Mouse (Mus musculus): ENCODE data around the gene Hira. TPM values are rescaled to one million over a fixed set of nuclear protein-coding genes. Genes with fewer than 3 reads are reported as not detected.
"Not testable (repeated sequence)": the region's sequence is repeated elsewhere in the genome, so short reads cannot be mapped to it uniquely, and the experiment has no call there.

Hira gene
- total and polyA plus RNA-seq, 2 experiments from 2014 or later = 6.7 to 19.0 TPM

GRCm38 (mm10) chr16:19006715-19007114 is 129.9 kb downstream of the Hira start:
- DNase-seq (ENCODE audit: low spot score) = no peak
- no peak overlapping the region for H3K9ac ChIP-seq (replicated peaks; ENCODE audit: low read depth, low read length)
- no peak for ATAC-seq (ENCODE audit: insufficient read depth, low read depth)
- no peak overlapping the region for H3K4me2 ChIP-seq (ENCODE audit: low read depth, low read length)
- H3K4me3 ChIP-seq (ENCODE audit: low read depth, low read length) = no peak overlapping the region
- H3K9me3 ChIP-seq (replicated peaks; ENCODE audit: control insufficient read depth, low read length) = no peaks in the 10 kb centered on the region
- H3K4me1 ChIP-seq (ENCODE audit: control insufficient read depth, insufficient read depth) = no peaks in the 10 kb centered on the region
- H3K27ac ChIP-seq (ENCODE audit: low read depth) = no peak overlapping the region
- 64% methylated on average over 1 of the region's 1 CpGs for WGBS
- no peaks in the 10 kb centered on the region for H3K27me3 ChIP-seq (ENCODE audit: control insufficient read depth, insufficient read depth, low read length)
- H3K36me3 ChIP-seq (replicated peaks; ENCODE audit: control insufficient read depth, insufficient read depth, low read length) = no peaks in the 10 kb centered on the region
- TF ChIP-seq EP300 (IDR thresholded peaks at IDR 0.05; ENCODE audit: low read depth) (no peak), CTCF (IDR thresholded peaks at IDR 0.05; ENCODE audit: low read depth) (no peak)

- H3K27me3 ChIP-seq (ENCODE audit: control insufficient read depth, insufficient read depth, low read length); ATAC-seq (ENCODE audit: insufficient read depth, low read depth); H3K36me3 ChIP-seq (replicated peaks; ENCODE audit: control insufficient read depth, insufficient read depth, low read length); H3K4me1 ChIP-seq (ENCODE audit: control insufficient read depth, insufficient read depth); H3K4me3 ChIP-seq (ENCODE audit: low read depth, low read length); H3K4me2 ChIP-seq (ENCODE audit: low read depth, low read length); DNase-seq (ENCODE audit: low spot score); H3K9me3 ChIP-seq (replicated peaks; ENCODE audit: control insufficient read depth, low read length); H3K9ac ChIP-seq (replicated peaks; ENCODE audit: low read depth, low read length); H3K27ac ChIP-seq (ENCODE audit: low read depth): not testable (repeated sequence)
- 29% methylated on average over 1 of the region's 1 CpGs for WGBS
Measured at GRCm38 (mm10) chr16:19007186-19007591, 130.4 kb downstream of the Hira start.

GRCm38 (mm10) chr16:19010710-19011109 is 133.9 kb downstream of the Hira start:
- TF ChIP-seq CTCF (IDR thresholded peaks at IDR 0.05; ENCODE audit: low read depth) = no peak
- TF ChIP-seq EP300 (IDR thresholded peaks at IDR 0.05; ENCODE audit: low read depth) = no peak
- Histone ChIP-seq H3K9ac (replicated peaks; ENCODE audit: low read depth, low read length) (no peak overlapping the region), H3K4me2 (ENCODE audit: low read depth, low read length) (no peak overlapping the region), H3K27ac (ENCODE audit: low read depth) (no peak overlapping the region), H3K4me3 (ENCODE audit: low read depth, low read length) (no peak overlapping the region), H3K36me3 (replicated peaks; ENCODE audit: control insufficient read depth, insufficient read depth, low read length) (no peaks in the 10 kb centered on the region), H3K4me1 (ENCODE audit: control insufficient read depth, insufficient read depth) (no peaks in the 10 kb centered on the region), H3K9me3 (replicated peaks; ENCODE audit: control insufficient read depth, low read length) (no peaks in the 10 kb centered on the region), H3K27me3 (ENCODE audit: control insufficient read depth, insufficient read depth, low read length) (no peaks in the 10 kb centered on the region)
- no peak for ATAC-seq (ENCODE audit: insufficient read depth, low read depth)
- no peak for DNase-seq (ENCODE audit: low spot score)
- WGBS = 62% methylated on average over 2 of the region's 2 CpGs

- H3K4me1 ChIP-seq (ENCODE audit: control insufficient read depth, insufficient read depth) = no peaks in the 10 kb centered on the region
- no peak overlapping the region for H3K4me2 ChIP-seq (ENCODE audit: low read depth, low read length)
- DNase-seq (ENCODE audit: low spot score) (no peak), ATAC-seq (ENCODE audit: insufficient read depth, low read depth) (no peak)
- no peak overlapping the region for H3K9ac ChIP-seq (replicated peaks; ENCODE audit: low read depth, low read length)
- no peaks in the 10 kb centered on the region for H3K36me3 ChIP-seq (replicated peaks; ENCODE audit: control insufficient read depth, insufficient read depth, low read length)
- 57% methylated on average over 1 of the region's 1 CpGs for WGBS
- no peak overlapping the region for H3K27ac ChIP-seq (ENCODE audit: low read depth)
- no peak for TF ChIP-seq CTCF (IDR thresholded peaks at IDR 0.05; ENCODE audit: low read depth)
- TF ChIP-seq EP300 (IDR thresholded peaks at IDR 0.05; ENCODE audit: low read depth) = no peak
- H3K4me3 ChIP-seq (ENCODE audit: low read depth, low read length) = no peak overlapping the region
- no peaks in the 10 kb centered on the region for H3K9me3 ChIP-seq (replicated peaks; ENCODE audit: control insufficient read depth, low read length)
- no peaks in the 10 kb centered on the region for H3K27me3 ChIP-seq (ENCODE audit: control insufficient read depth, insufficient read depth, low read length)
Measured at GRCm38 (mm10) chr16:19013550-19013949, 136.7 kb downstream of the Hira start.

GRCm38 (mm10) chr16:19014650-19015049 is 137.8 kb downstream of the Hira start:
- ATAC-seq (ENCODE audit: insufficient read depth, low read depth) (no peak), DNase-seq (ENCODE audit: low spot score) (no peak)
- no peaks in the 10 kb centered on the region for H3K36me3 ChIP-seq (replicated peaks; ENCODE audit: control insufficient read depth, insufficient read depth, low read length)
- TF ChIP-seq EP300 (IDR thresholded peaks at IDR 0.05; ENCODE audit: low read depth) (no peak), CTCF (IDR thresholded peaks at IDR 0.05; ENCODE audit: low read depth) (no peak)
- H3K4me3 ChIP-seq (ENCODE audit: low read depth, low read length) = no peak overlapping the region
- H3K27ac ChIP-seq (ENCODE audit: low read depth) = no peak overlapping the region
- H3K27me3 ChIP-seq (ENCODE audit: control insufficient read depth, insufficient read depth, low read length) = no peaks in the 10 kb centered on the region
- no peaks in the 10 kb centered on the region for H3K9me3 ChIP-seq (replicated peaks; ENCODE audit: control insufficient read depth, low read length)
- H3K4me1 ChIP-seq (ENCODE audit: control insufficient read depth, insufficient read depth) = no peaks in the 10 kb centered on the region
- H3K9ac ChIP-seq (replicated peaks; ENCODE audit: low read depth, low read length) = no peak overlapping the region
- no peak overlapping the region for H3K4me2 ChIP-seq (ENCODE audit: low read depth, low read length)

Other genes starting within 250 kb of the Hira start
- gene Sept5, start 247.1 kb upstream of the Hira start, total RNA-seq (2014; rRNA removed; ENCODE audit: low replicate concordance) = 8.7 and 12.3 TPM in 2 replicates
- 3.8 and 5.5 TPM in 2 replicates for gene Sept5, start 247.1 kb upstream of the Hira start, polyA plus RNA-seq (2015; fragmentation: Nextera tagmentation; extraction: Ambion mirVana)
- 89.6 and 108 TPM in 2 replicates for gene Cldn5, start 100.2 kb upstream of the Hira start, total RNA-seq (2014; rRNA removed; ENCODE audit: low replicate concordance)
- gene Cldn5, start 100.2 kb upstream of the Hira start, polyA plus RNA-seq (2015; fragmentation: Nextera tagmentation; extraction: Ambion mirVana) = 44.8 and 54.2 TPM in 2 replicates
- 31.5 and 62.7 TPM in 2 replicates for gene Ufd1, start 65.3 kb upstream of the Hira start, total RNA-seq (2014; rRNA removed; ENCODE audit: low replicate concordance)
- 70.2 and 74.4 TPM in 2 replicates for gene Ufd1, start 65.3 kb upstream of the Hira start, polyA plus RNA-seq (2015; fragmentation: Nextera tagmentation; extraction: Ambion mirVana)
- 16.3 and 25.7 TPM in 2 replicates for gene Cdc45, start 65.0 kb upstream of the Hira start, total RNA-seq (2014; rRNA removed; ENCODE audit: low replicate concordance)
- gene Cdc45, start 65.0 kb upstream of the Hira start, polyA plus RNA-seq (2015; fragmentation: Nextera tagmentation; extraction: Ambion mirVana) = 10.3 and 12.1 TPM in 2 replicates
- 34.7 and 45.6 TPM in 2 replicates for gene 2510002D24Rik, start 40.5 kb upstream of the Hira start, total RNA-seq (2014; rRNA removed; ENCODE audit: low replicate concordance)
- gene 2510002D24Rik, start 40.5 kb upstream of the Hira start, polyA plus RNA-seq (2015; fragmentation: Nextera tagmentation; extraction: Ambion mirVana) = 30.6 and 32.9 TPM in 2 replicates
- 2.1 and 13.1 TPM in 2 replicates for gene Gm28539, start 40.5 kb upstream of the Hira start, total RNA-seq (2014; rRNA removed; ENCODE audit: low replicate concordance)
- not detected in 2 replicates for gene Gm28539, start 40.5 kb upstream of the Hira start, polyA plus RNA-seq (2015; fragmentation: Nextera tagmentation; extraction: Ambion mirVana)
- gene Mrpl40, start 175 bp upstream of the Hira start, total RNA-seq (2014; rRNA removed; ENCODE audit: low replicate concordance) = 10.1 and 24.9 TPM in 2 replicates
- 83.7 and 87.1 TPM in 2 replicates for gene Mrpl40, start 175 bp upstream of the Hira start, polyA plus RNA-seq (2015; fragmentation: Nextera tagmentation; extraction: Ambion mirVana)

Measured in heart, postnatal 0 days (tissue).